Mouse (Mus musculus) ovary, adult 2 months (tissue): Measurements from ENCODE around the gene Smok3c. TPM values are rescaled to one million over a fixed set of nuclear protein-coding genes. Genes with fewer than 3 reads are reported as not detected.

ENCODE experiments used
- polyA plus RNA-seq: library from polyadenylated mRNA; depleted of rRNA; stranded (reverse); fragments of >200 nt; gene quantifications from 2 replicates; pipeline ENCODE4 v1.2.3, GENCODE M21; 2012; rRNA removed

Smok3c gene
- not detected in 2 replicates for polyA plus RNA-seq

GRCm38 (mm10) chr5:138052894-138053293, at the start of gene Smok3c:
TSS of gene Smok3c (plus strand) at chr5:138053194.

GRCm38 (mm10) chr5:138020961-138021479, 32.0 kb upstream of the Smok3c start, which contains the start of the genes Smok3a and Smok3b:
TSS of gene Smok3a (plus strand) at chr5:138021261.
TSS of gene Smok3b (plus strand) at chr5:138021429.

DNA sequence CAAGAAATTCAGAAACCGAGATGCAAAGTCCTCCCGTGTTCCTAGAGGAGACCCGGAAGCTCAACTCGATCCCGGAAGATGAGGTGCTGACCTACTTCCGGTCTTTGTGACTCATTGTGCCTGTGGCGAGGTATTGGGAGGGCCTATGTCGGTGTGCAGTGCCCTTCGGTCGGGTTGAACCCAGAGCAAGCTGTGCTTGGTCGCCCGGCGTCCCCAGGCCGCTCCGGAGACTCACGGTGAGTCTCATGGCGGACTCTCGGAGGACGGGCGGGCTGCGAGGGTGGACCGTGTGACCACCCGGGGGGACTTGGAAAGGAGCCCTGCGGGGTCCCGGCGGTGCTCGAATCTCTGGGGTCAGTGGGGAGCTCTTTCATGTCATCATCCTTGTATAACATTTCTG, 32.0 kb downstream of the Smok3c start, which contains the start of gene Zkscan1:
Gene Zkscan1 (plus strand): TSS at position 89 of the 400 bp plus-strand sequence.

Other genes starting within 250 kb of the Smok3c start
- gene Pilra, start 216.9 kb upstream of the Smok3c start, polyA plus RNA-seq = 0.71 and 1.1 TPM in 2 replicates
- 2.1 and 3.6 TPM in 2 replicates for gene Pilrb1, start 195.1 kb upstream of the Smok3c start, polyA plus RNA-seq
- 2.1 and 2.2 TPM in 2 replicates for gene Pilrb2, start 181.4 kb upstream of the Smok3c start, polyA plus RNA-seq
- gene Cyp3a13, start 131.6 kb upstream of the Smok3c start, polyA plus RNA-seq = 0.05 TPM in 1 of 2 replicates, not detected in the other
- 0.33 and 0.73 TPM in 2 replicates for gene Gjc3, start 90.1 kb upstream of the Smok3c start, polyA plus RNA-seq
- 0.31 and 0.41 TPM in 2 replicates for gene Azgp1, start 71.7 kb upstream of the Smok3c start, polyA plus RNA-seq
- not detected in 2 replicates for gene Smok3a, start 31.9 kb upstream of the Smok3c start, polyA plus RNA-seq
- gene Smok3b, start 31.8 kb upstream of the Smok3c start, polyA plus RNA-seq = not detected in 2 replicates
- 3.8 and 6.3 TPM in 2 replicates for gene Zkscan1, start 31.9 kb downstream of the Smok3c start, polyA plus RNA-seq
- 11.9 and 13.3 TPM in 2 replicates for gene Zscan21, start 63.7 kb downstream of the Smok3c start, polyA plus RNA-seq
- gene Zfp113, start 102.5 kb downstream of the Smok3c start, polyA plus RNA-seq = 2.9 and 3.4 TPM in 2 replicates
- 71.0 and 103 TPM in 2 replicates for gene Cops6, start 107.9 kb downstream of the Smok3c start, polyA plus RNA-seq
- 43.5 and 46.7 TPM in 2 replicates for gene Ap4m1, start 118.8 kb downstream of the Smok3c start, polyA plus RNA-seq
- gene Mcm7, start 119.2 kb downstream of the Smok3c start, polyA plus RNA-seq = 47.9 and 68.6 TPM in 2 replicates
- gene Taf6, start 134.3 kb downstream of the Smok3c start, polyA plus RNA-seq = 74.1 and 120 TPM in 2 replicates
- 3.6 and 5.5 TPM in 2 replicates for gene Cnpy4, start 134.3 kb downstream of the Smok3c start, polyA plus RNA-seq
- 13.3 and 13.7 TPM in 2 replicates for gene Mblac1, start 141.1 kb downstream of the Smok3c start, polyA plus RNA-seq
- gene Nxpe5, start 172.7 kb downstream of the Smok3c start, polyA plus RNA-seq = 1.2 and 1.5 TPM in 2 replicates
- 194 and 210 TPM in 2 replicates for gene Lamtor4, start 202.3 kb downstream of the Smok3c start, polyA plus RNA-seq
- gene BC037034, start 210.8 kb downstream of the Smok3c start, polyA plus RNA-seq = 74.3 and 81.7 TPM in 2 replicates
- gene Gal3st4, start 219.6 kb downstream of the Smok3c start, polyA plus RNA-seq = 1.1 and 1.8 TPM in 2 replicates
- gene Gm43720, start 226.8 kb downstream of the Smok3c start, polyA plus RNA-seq = not detected in 2 replicates
- 14.6 and 20.1 TPM in 2 replicates for gene Gpc2, start 226.8 kb downstream of the Smok3c start, polyA plus RNA-seq
- 1.4 and 2.9 TPM in 2 replicates for gene Stag3, start 227.0 kb downstream of the Smok3c start, polyA plus RNA-seq